Mouse (Mus musculus) forebrain, embryonic 11.5 days (tissue): ENCODE measurements at regions not wholly inside any gene's neighbourhood (a gene's known extent, or its start where the extent isn't known, plus 50 kb on each side); places are given as distances from the start of the nearest gene placed in this dataset.
A peak's percentile ranks its signal among the peaks of the same experiment; 100 is the strongest.

Experiments used
- ATAC-seq: fragments of 200-750 bp; cut with Nextera tagmentation; replicated peaks from 2 replicates; pipeline ENCODE4 v1.8.0; 2017; ENCODE audit warnings: moderate TSS enrichment; ENCODE audit not compliant: low FRiP score
- DNase-seq: peaks from one replicate; pipeline ENCODE4 v3.0.0-alpha.2; 2017; ENCODE audit warnings: low spot score
- H3K27ac ChIP-seq: fragments of 300-500 bp; sonication (generic); 2 replicates; pipeline ENCODE4 v1.5.1; 2014; ENCODE audit warnings: low read depth, low read length
- H3K27me3 ChIP-seq: fragments of 300-500 bp; sonication (generic); 2 replicates; pipeline ENCODE4 v1.6.1; 2014; ENCODE audit warnings: mild to moderate bottlenecking, low read length, mixed read lengths; ENCODE audit not compliant: control insufficient read depth, insufficient read depth
- H3K36me3 ChIP-seq: fragments of 300-500 bp; sonication (generic); 2 replicates; pipeline ENCODE4 v1.6.1; 2014; ENCODE audit warnings: mild to moderate bottlenecking, low read length, moderate library complexity, mixed read lengths; ENCODE audit not compliant: control insufficient read depth, insufficient read depth
- H3K4me1 ChIP-seq: fragments of 300-500 bp; sonication (generic); replicated peaks from 2 replicates; pipeline ENCODE4 v1.6.1; 2014; ENCODE audit warnings: low read length, mixed read lengths; ENCODE audit not compliant: control insufficient read depth, insufficient read depth
- H3K4me2 ChIP-seq: fragments of 300-500 bp; sonication (generic); 2 replicates; pipeline ENCODE4 v1.6.1; 2014; ENCODE audit warnings: low read depth, mild to moderate bottlenecking, low read length, moderate library complexity, mixed read lengths; ENCODE audit not compliant: severe bottlenecking
- H3K4me3 ChIP-seq: fragments of 300-500 bp; sonication (generic); 2 replicates; pipeline ENCODE4 v1.5.1; 2014; ENCODE audit warnings: low read depth, low read length
- H3K9ac ChIP-seq: fragments of 300-500 bp; sonication (generic); 2 replicates; pipeline ENCODE4 v1.6.1; 2014; ENCODE audit warnings: low read length
- H3K9me3 ChIP-seq: fragments of 300-500 bp; sonication (generic); 2 replicates; pipeline ENCODE4 v1.6.1; 2016; ENCODE audit warnings: low read length, mixed read lengths; ENCODE audit not compliant: control insufficient read depth
- WGBS: fragments of 180-500 bp; shearing (Covaris S2); extraction: QIAGEN DNeasy Blood & Tissue Kit; methylation state at CpG from one replicate; pipeline ENCODE4 v1.1.7; 2014; 5-methylcytosine and 5-hydroxymethylcytosine counted together

- 64% methylated on average over 1 of the region's 1 CpGs for WGBS
- Histone ChIP-seq H3K9me3 (no peaks in the 10 kb centered on the region), H3K4me2 (no peak overlapping the region), H3K9ac (no peak overlapping the region), H3K4me1 (peaks cover 4% of the 10 kb centered on the region; the same call in 1 of the 2 replicates), H3K27me3 (no peaks in the 10 kb centered on the region), H3K27ac (no peak overlapping the region), H3K4me3 (no peak overlapping the region), H3K36me3 (no peaks in the 10 kb centered on the region)
- ATAC-seq (no peak), DNase-seq (no peak)
These were observed 67.4 kb upstream of the Abca1 start for GRCm38 (mm10) chr4:53227071-53227470.

GRCm38 (mm10) chr4:53226376-53226775 lies 66.7 kb upstream of the Abca1 start:
- no peak overlapping the region for H3K9ac ChIP-seq

GRCm38 (mm10) chr4:53223379-53223778 lies 63.7 kb upstream of the Abca1 start:
- Histone ChIP-seq H3K4me3 (no peak overlapping the region), H3K27me3 (no peaks in the 10 kb centered on the region), H3K27ac (no peak overlapping the region), H3K4me1 (peaks cover 9% of the 10 kb centered on the region; the same call in 1 of the 2 replicates), H3K36me3 (no peaks in the 10 kb centered on the region), H3K9me3 (no peaks in the 10 kb centered on the region), H3K9ac (no peak overlapping the region), H3K4me2 (no peak overlapping the region)
- 82% methylated on average over 3 of the region's 3 CpGs for WGBS
- ATAC-seq, result no peak
- DNase-seq, result no peak

More at GRCm38 (mm10) chr4:53226376-53226775, 66.7 kb upstream of the Abca1 start:
- no peak overlapping the region for H3K4me3 ChIP-seq
- H3K9me3 ChIP-seq, result no peaks in the 10 kb centered on the region
- H3K27ac ChIP-seq, result no peak overlapping the region
- 89% methylated on average over 3 of the region's 3 CpGs for WGBS
- H3K27me3 ChIP-seq, result no peaks in the 10 kb centered on the region
- ATAC-seq, result no peak
- no peak overlapping the region for H3K4me2 ChIP-seq
- no peak for DNase-seq
- H3K36me3 ChIP-seq, result no peaks in the 10 kb centered on the region
- H3K4me1 ChIP-seq, result peaks cover 4% of the 10 kb centered on the region; the same call in 1 of the 2 replicates

GRCm38 (mm10) chr4:53220809-53221208 lies 61.1 kb upstream of the Abca1 start:
- no peak overlapping the region for H3K4me3 ChIP-seq
- no peaks in the 10 kb centered on the region for H3K9me3 ChIP-seq
- no peaks in the 10 kb centered on the region for H3K27me3 ChIP-seq
- ATAC-seq (no peak), DNase-seq (no peak)
- H3K4me2 ChIP-seq, result no peak overlapping the region
- peaks cover 9% of the 10 kb centered on the region; the same call in 1 of the 2 replicates for H3K4me1 ChIP-seq
- 86% methylated on average over 4 of the region's 4 CpGs for WGBS
- H3K9ac ChIP-seq, result no peak overlapping the region
- H3K27ac ChIP-seq, result no peak overlapping the region
- H3K36me3 ChIP-seq, result no peaks in the 10 kb centered on the region

GRCm38 (mm10) chr4:53219351-53219750 lies 59.7 kb upstream of the Abca1 start:
- ATAC-seq, result no peak
- H3K4me2 ChIP-seq, result no peak overlapping the region
- H3K27ac ChIP-seq, result no peak overlapping the region
- H3K36me3 ChIP-seq, result no peaks in the 10 kb centered on the region
- H3K9ac ChIP-seq, result no peak overlapping the region
- no peaks in the 10 kb centered on the region for H3K27me3 ChIP-seq
- DNase-seq, result no peak
- peaks cover 9% of the 10 kb centered on the region; the same call in 1 of the 2 replicates for H3K4me1 ChIP-seq
- no peak overlapping the region for H3K4me3 ChIP-seq
- whole genome bisulfite sequencing, result 47% methylated on average over 3 of the region's 3 CpGs
- H3K9me3 ChIP-seq, result no peaks in the 10 kb centered on the region

- Histone ChIP-seq H3K36me3 (no peaks in the 10 kb centered on the region), H3K4me1 (peaks cover 9% of the 10 kb centered on the region; the same call in 1 of the 2 replicates), H3K4me2 (no peak overlapping the region), H3K4me3 (no peak overlapping the region), H3K9ac (no peak overlapping the region), H3K27ac (no peak overlapping the region), H3K27me3 (no peaks in the 10 kb centered on the region), H3K9me3 (no peaks in the 10 kb centered on the region)
- DNase-seq (no peak), ATAC-seq (no peak)
- 26% methylated on average over 7 of the region's 7 CpGs for WGBS
These were observed 59.1 kb upstream of the Abca1 start for GRCm38 (mm10) chr4:53218752-53219151.

- Histone ChIP-seq H3K9me3 (no peaks in the 10 kb centered on the region), H3K4me1 (peaks cover 9% of the 10 kb centered on the region; the same call in 1 of the 2 replicates), H3K36me3 (no peaks in the 10 kb centered on the region), H3K4me3 (peak overlapping the region; percentile 53), H3K27me3 (no peaks in the 10 kb centered on the region), H3K9ac (no peak overlapping the region; the same call in 1 of the 2 replicates), H3K4me2 (peak overlapping the region; percentile 80), H3K27ac (no peak overlapping the region)
- ATAC-seq, result no peak
- DNase-seq, result no peak
- WGBS, result 51% methylated on average over 5 of the region's 5 CpGs
These were observed 58.6 kb upstream of the Abca1 start for GRCm38 (mm10) chr4:53218291-53218640.

GRCm38 (mm10) chr4:53217608-53218290 lies 58.1 kb upstream of the Abca1 start:
- Histone ChIP-seq H3K27ac (no peak overlapping the region), H3K36me3 (no peaks in the 10 kb centered on the region), H3K4me3 (peak overlapping the region; percentile 53), H3K4me2 (peak overlapping the region; percentile 80), H3K9ac (peak overlapping the region; percentile 64), H3K9me3 (no peaks in the 10 kb centered on the region), H3K27me3 (no peaks in the 10 kb centered on the region), H3K4me1 (peaks cover 9% of the 10 kb centered on the region; the same call in 1 of the 2 replicates)
- WGBS, result under 1% methylated on average over 38 of the region's 38 CpGs
- DNase-seq (peak; percentile 76), ATAC-seq (peak; percentile 92)

GRCm38 (mm10) chr4:53212541-53212940 lies 52.8 kb upstream of the Abca1 start:
- ATAC-seq (no peak), DNase-seq (no peak)
- Histone ChIP-seq H3K27me3 (no peaks in the 10 kb centered on the region), H3K4me2 (no peak overlapping the region), H3K27ac (no peak overlapping the region), H3K4me3 (no peak overlapping the region), H3K36me3 (no peaks in the 10 kb centered on the region), H3K9me3 (no peaks in the 10 kb centered on the region), H3K9ac (no peak overlapping the region), H3K4me1 (no peaks in the 10 kb centered on the region)
- WGBS, result 84% methylated on average over 4 of the region's 4 CpGs
